Mouse (Mus musculus): ENCODE results near the gene Cep295. TPM values are rescaled to one million over a fixed set of nuclear protein-coding genes. Genes with fewer than 3 reads are reported as not detected.

The Cep295 gene
- total and polyA plus RNA-seq, 3 experiments = 57.0 to 1,483 (median 73.3) TPM

DNA sequence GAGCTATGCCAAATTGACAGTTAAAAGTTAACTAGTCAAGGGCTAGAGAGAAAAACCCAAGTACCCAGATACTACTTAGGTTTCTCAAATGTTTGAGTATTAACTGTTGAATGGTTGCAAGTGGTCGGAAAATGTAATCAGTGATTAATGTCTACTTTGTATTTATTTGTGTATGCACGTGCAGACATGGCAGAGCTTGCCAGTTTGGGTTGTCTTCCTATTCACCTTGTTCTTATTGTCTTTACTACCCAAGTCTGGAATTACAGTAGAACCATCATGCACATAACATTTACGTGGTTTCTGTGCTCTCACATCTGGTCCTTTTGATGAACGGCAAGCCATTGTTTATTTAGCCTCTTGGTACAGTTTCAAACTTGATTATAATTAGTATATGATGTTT, 48.2 kb downstream of the Cep295 start:
- peaks cover 68 to 75% of the 10 kb centered on the region in 2 experiments for H3K36me3 ChIP-seq (ENCODE audit: control insufficient read depth in 1 of 2, insufficient read depth in 2 of 2, low read length in 2 of 2)
- H3K4me1 ChIP-seq (ENCODE audit: control insufficient read depth in 1 of 2, insufficient read depth in 2 of 2, low read length in 2 of 2) = peaks cover 16 to 29% of the 10 kb centered on the region in 2 experiments

DNA sequence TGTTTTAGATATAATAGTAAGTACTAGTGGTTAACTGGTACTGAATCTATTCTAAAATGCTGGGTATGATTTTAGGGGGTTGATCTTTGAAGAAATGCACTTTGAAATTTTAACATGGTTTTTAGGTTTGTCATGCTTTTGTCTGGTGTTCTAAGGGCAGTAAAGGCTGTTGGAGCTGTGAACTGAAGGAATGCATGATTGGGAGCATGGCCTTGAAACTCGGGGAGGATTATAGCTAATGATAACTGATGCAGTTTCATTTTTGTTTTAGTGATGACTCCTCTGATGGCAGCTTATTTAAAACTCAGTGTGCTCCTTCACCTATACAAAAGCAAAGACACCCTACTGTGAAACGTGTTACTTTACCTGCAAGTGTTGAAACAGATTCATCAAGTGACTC, 49.3 kb downstream of the Cep295 start:
- Histone ChIP-seq H3K4me1 (ENCODE audit: control insufficient read depth in 1 of 2, insufficient read depth in 2 of 2, low read length in 2 of 2) (peaks cover 21 to 37% of the 10 kb centered on the region in 2 experiments), H3K36me3 (ENCODE audit: control insufficient read depth in 1 of 2, insufficient read depth in 2 of 2, low read length in 2 of 2) (peaks cover 56 to 73% of the 10 kb centered on the region in 2 experiments), H3K27me3 (ENCODE audit: control insufficient read depth in 1 of 2, insufficient read depth in 2 of 2, low read length in 2 of 2) (no peaks in the 10 kb centered on the region), H3K4me3 (ENCODE audit: control insufficient read depth in 1 of 2, insufficient read depth in 1 of 2, low read depth in 2 of 2, low read length in 2 of 2) (peak overlapping the region; percentile 55 to 60), H3K9me3 (replicated peaks; ENCODE audit: insufficient read depth, low read length) (no peaks in the 10 kb centered on the region), H3K9ac (ENCODE audit: control insufficient read depth, low read depth, low read length, poor library complexity, severe bottlenecking) (peak overlapping the region; percentile 90), H3K27ac (ENCODE audit: control insufficient read depth, low read depth, low read length) (peak overlapping the region; percentile 39), H3K79me2 (ENCODE audit: control insufficient read depth, insufficient read depth, low read length, poor library complexity) (peaks cover 59% of the 10 kb centered on the region)
- TF ChIP-seq TBP (IDR thresholded peaks at IDR 0.05; ENCODE audit: low read depth, low read length) (no peak), MYB (IDR thresholded peaks at IDR 0.05; ENCODE audit: low read depth, low read length) (no peak), USF1 (IDR thresholded peaks at IDR 0.05; ENCODE audit: low read depth, low read length) (no peak), UBTF (IDR thresholded peaks at IDR 0.05; ENCODE audit: borderline replicate concordance, insufficient read depth, low read depth, low read length) (no peak), ZC3H11A (IDR thresholded peaks at IDR 0.05; ENCODE audit: low read depth, low read length) (no peak), HCFC1 (IDR thresholded peaks at IDR 0.05; ENCODE audit: low read depth, low read length) (no peak), SIN3A (IDR thresholded peaks at IDR 0.05; ENCODE audit: low read length) (no peak), USF2 (IDR thresholded peaks at IDR 0.05; ENCODE audit: borderline replicate concordance in 1 of 2, insufficient read depth in 1 of 2, low read depth in 1 of 2, low read length in 2 of 2) (no peak), GATA1 (IDR thresholded peaks at IDR 0.05; ENCODE audit: low read depth, low read length) (no peak), MXI1 (IDR thresholded peaks at IDR 0.05; ENCODE audit: low read depth, low read length) (no peak), ZNF384 (IDR thresholded peaks at IDR 0.05; ENCODE audit: low read depth, low read length) (no peak), EP300 (IDR thresholded peaks at IDR 0.05; ENCODE audit: low read depth in 1 of 2, low read length in 2 of 2) (no peak), RAD21 (IDR thresholded peaks at IDR 0.05; ENCODE audit: low read depth, low read length) (no peak), TAL1 (IDR thresholded peaks at IDR 0.05; ENCODE audit: low read length) (no peak), ETS1 (IDR thresholded peaks at IDR 0.05; ENCODE audit: low read depth, low read length) (no peak), KAT2A (conservative IDR thresholded peaks at IDR 0.05; ENCODE audit: low read depth, low read length) (no peak), POLR2AphosphoS2 (IDR thresholded peaks at IDR 0.05; ENCODE audit: low read length) (no peak), RCOR1 (IDR thresholded peaks at IDR 0.05; ENCODE audit: low read depth, low read length) (no peak)
- DNase-seq (ENCODE audit: low read depth, low spot score) = peak; percentile 70

More for the DNA sequence above, 48.2 kb downstream of the Cep295 start:
- Histone ChIP-seq H3K27me3 (ENCODE audit: control insufficient read depth in 1 of 2, insufficient read depth in 2 of 2, low read length in 2 of 2) (no peaks in the 10 kb centered on the region), H3K9me3 (replicated peaks; ENCODE audit: insufficient read depth, low read length) (no peaks in the 10 kb centered on the region), H3K79me2 (ENCODE audit: control insufficient read depth, insufficient read depth, low read length, poor library complexity) (peaks cover 57% of the 10 kb centered on the region), H3K27ac (ENCODE audit: control insufficient read depth, low read depth, low read length) (peak overlapping the region; percentile 44), H3K4me3 (ENCODE audit: control insufficient read depth in 1 of 2, insufficient read depth in 1 of 2, low read depth in 2 of 2, low read length in 2 of 2) (peak overlapping the region; percentile 60 to 61), H3K9ac (ENCODE audit: control insufficient read depth, low read depth, low read length, poor library complexity, severe bottlenecking) (peak overlapping the region; percentile 90)
- DNase-seq (ENCODE audit: low read depth, low spot score) = peak; percentile 72
- TF ChIP-seq CHD2 (IDR thresholded peaks at IDR 0.05; ENCODE audit: low read length) (no peak), CHD1 (IDR thresholded peaks at IDR 0.05; ENCODE audit: low read depth, low read length) (no peak), GATA1 (IDR thresholded peaks at IDR 0.05; ENCODE audit: low read depth, low read length) (no peak), MEF2A (IDR thresholded peaks at IDR 0.05; ENCODE audit: extremely low read depth, insufficient replicate concordance, low read depth, low read length, poor library complexity, severe bottlenecking) (no peak), CTCF (IDR thresholded peaks at IDR 0.05 in 2 of 3, conservative IDR thresholded peaks at IDR 0.05 in 1 of 3; ENCODE audit: control insufficient read depth in 1 of 3, insufficient read depth in 1 of 3, low read depth in 2 of 3, low read length in 3 of 3, poor library complexity in 1 of 3, severe bottlenecking in 1 of 3) (no peak; a peak in 1 of 6 replicates), ELF1 (IDR thresholded peaks at IDR 0.05; ENCODE audit: low read depth, low read length) (no peak), MYB (IDR thresholded peaks at IDR 0.05; ENCODE audit: low read depth, low read length) (no peak), POLR2AphosphoS5 (IDR thresholded peaks at IDR 0.05; ENCODE audit: borderline replicate concordance, low read depth, low read length) (0 out of 2 replicates have a peak, but pooled peaks have one; percentile 46)

All from MEL (cell line).